Mouse (Mus musculus): ENCODE results near the gene Dlx6. TPM values are rescaled to one million over a fixed set of nuclear protein-coding genes. Genes with fewer than 3 reads are reported as not detected.

Gene Dlx6
- polyA plus RNA-seq, 1 experiment = not detected

GRCm38 (mm10) chr6:6875136-6875535, 12.0 kb downstream of the Dlx6 start:
- no peak overlapping the region for H3K4me3 ChIP-seq (replicated peaks; ENCODE audit: insufficient read depth, low read depth, low read length)
- H3K27ac ChIP-seq (ENCODE audit: insufficient read depth, low read length) = no peak overlapping the region
- TF ChIP-seq POLR2A (IDR thresholded peaks at IDR 0.05; ENCODE audit: borderline replicate concordance, insufficient read depth, low read length) = no peak
- TF ChIP-seq CTCF (IDR thresholded peaks at IDR 0.05; ENCODE audit: borderline replicate concordance, insufficient read depth, low read depth, low read length) = no peak
- H3K27me3 ChIP-seq (ENCODE audit: control insufficient read depth, insufficient read depth, low read length) = peaks cover 14% of the 10 kb centered on the region; the same call in 1 of the 2 replicates
- no peak for DNase-seq
- H3K4me1 ChIP-seq (ENCODE audit: control insufficient read depth, insufficient read depth, low read length) = no peaks in the 10 kb centered on the region
- WGBS = 2% methylated on average over 11 of the region's 11 CpGs

- DNase-seq = no peak
- no peak overlapping the region for H3K27ac ChIP-seq (ENCODE audit: insufficient read depth, low read length)
- TF ChIP-seq POLR2A (IDR thresholded peaks at IDR 0.05; ENCODE audit: borderline replicate concordance, insufficient read depth, low read length) = no peak
- TF ChIP-seq CTCF (IDR thresholded peaks at IDR 0.05; ENCODE audit: borderline replicate concordance, insufficient read depth, low read depth, low read length) = no peak
- H3K4me3 ChIP-seq (replicated peaks; ENCODE audit: insufficient read depth, low read depth, low read length) = no peak overlapping the region
- H3K4me1 ChIP-seq (ENCODE audit: control insufficient read depth, insufficient read depth, low read length) = no peaks in the 10 kb centered on the region
- peaks cover 14% of the 10 kb centered on the region; the same call in 1 of the 2 replicates for H3K27me3 ChIP-seq (ENCODE audit: control insufficient read depth, insufficient read depth, low read length)
- WGBS = 6% methylated on average over 9 of the region's 9 CpGs
These were observed 12.5 kb downstream of the Dlx6 start for GRCm38 (mm10) chr6:6875676-6876075.

- TF ChIP-seq CTCF (IDR thresholded peaks at IDR 0.05; ENCODE audit: borderline replicate concordance, insufficient read depth, low read depth, low read length) (no peak), POLR2A (IDR thresholded peaks at IDR 0.05; ENCODE audit: borderline replicate concordance, insufficient read depth, low read length) (no peak)
- no peak overlapping the region for H3K4me3 ChIP-seq (replicated peaks; ENCODE audit: insufficient read depth, low read depth, low read length)
- DNase-seq = no peak
- 13% methylated on average over 2 of the region's 2 CpGs for WGBS
- H3K27me3 ChIP-seq (ENCODE audit: control insufficient read depth, insufficient read depth, low read length) = peaks cover 16% of the 10 kb centered on the region; the same call in 1 of the 2 replicates
- no peak overlapping the region for H3K27ac ChIP-seq (ENCODE audit: insufficient read depth, low read length)
- H3K4me1 ChIP-seq (ENCODE audit: control insufficient read depth, insufficient read depth, low read length) = no peaks in the 10 kb centered on the region
These were observed 13.1 kb downstream of the Dlx6 start for GRCm38 (mm10) chr6:6876231-6876630.

GRCm38 (mm10) chr6:6876731-6877130, 13.6 kb downstream of the Dlx6 start:
- Histone ChIP-seq H3K4me1 (ENCODE audit: control insufficient read depth, insufficient read depth, low read length) (no peaks in the 10 kb centered on the region), H3K4me3 (replicated peaks; ENCODE audit: insufficient read depth, low read depth, low read length) (no peak overlapping the region), H3K27me3 (ENCODE audit: control insufficient read depth, insufficient read depth, low read length) (peaks cover 16% of the 10 kb centered on the region; the same call in 1 of the 2 replicates)

GRCm38 (mm10) chr6:6877346-6877910, 14.3 kb downstream of the Dlx6 start:
- TF ChIP-seq CTCF (IDR thresholded peaks at IDR 0.05; ENCODE audit: borderline replicate concordance, insufficient read depth, low read depth, low read length) (no peak), POLR2A (IDR thresholded peaks at IDR 0.05; ENCODE audit: borderline replicate concordance, insufficient read depth, low read length) (no peak)
- Histone ChIP-seq H3K27ac (ENCODE audit: insufficient read depth, low read length) (no peak overlapping the region), H3K27me3 (ENCODE audit: control insufficient read depth, insufficient read depth, low read length) (peaks cover 18% of the 10 kb centered on the region; the same call in 1 of the 2 replicates), H3K4me3 (replicated peaks; ENCODE audit: insufficient read depth, low read depth, low read length) (no peak overlapping the region), H3K4me1 (ENCODE audit: control insufficient read depth, insufficient read depth, low read length) (no peaks in the 10 kb centered on the region)
- 12% methylated on average over 5 of the region's 5 CpGs for WGBS
- no peak for DNase-seq

More at GRCm38 (mm10) chr6:6876731-6877130, 13.6 kb downstream of the Dlx6 start:
- no peak for DNase-seq
- TF ChIP-seq CTCF (IDR thresholded peaks at IDR 0.05; ENCODE audit: borderline replicate concordance, insufficient read depth, low read depth, low read length) (no peak), POLR2A (IDR thresholded peaks at IDR 0.05; ENCODE audit: borderline replicate concordance, insufficient read depth, low read length) (no peak)
- H3K27ac ChIP-seq (ENCODE audit: insufficient read depth, low read length) = no peak overlapping the region
- WGBS = 10% methylated on average over 7 of the region's 7 CpGs

DNA sequence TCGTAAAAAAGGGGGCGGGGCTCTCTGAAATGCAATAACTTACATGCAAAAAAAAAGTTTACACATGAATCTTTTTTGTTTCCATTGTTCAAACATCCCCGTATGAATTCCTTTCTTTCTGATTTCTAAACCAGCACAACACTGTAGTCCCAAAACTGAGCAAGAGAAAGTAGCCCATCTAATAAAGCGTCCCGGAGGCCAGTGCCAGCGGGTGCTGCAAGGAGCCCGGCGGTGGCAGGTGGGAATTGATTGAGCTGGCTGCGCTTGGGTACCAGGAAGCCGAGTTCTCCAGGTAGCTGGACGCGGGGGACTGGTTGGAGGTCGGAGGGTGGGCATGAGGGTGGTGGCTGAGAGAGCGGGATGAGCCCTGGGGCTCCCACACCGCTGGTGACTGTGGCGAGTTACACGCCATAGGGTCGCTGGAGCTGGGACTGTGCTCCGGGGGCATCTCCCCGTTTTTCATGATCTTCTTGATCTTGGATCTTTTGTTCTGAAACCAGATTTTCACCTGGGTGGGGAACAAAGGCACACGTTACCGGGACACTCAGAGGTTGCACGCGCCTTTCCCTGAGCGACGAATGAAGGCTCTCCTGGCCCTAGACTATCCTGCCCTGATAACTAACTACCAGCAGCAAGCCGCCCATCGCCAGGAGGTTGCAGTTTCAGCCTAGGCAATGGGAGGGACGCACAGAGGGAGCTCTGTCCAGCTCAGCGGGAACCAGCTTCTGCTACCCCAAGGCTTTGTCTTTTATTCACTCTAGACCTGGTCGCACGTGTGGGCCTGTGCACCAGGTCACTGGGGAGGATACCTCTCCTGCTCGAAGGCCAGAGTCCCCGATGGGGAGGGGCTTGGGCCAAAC, 15.1 kb downstream of the Dlx6 start:
- 5% methylated on average over 34 of the region's 34 CpGs for WGBS
- H3K4me3 ChIP-seq (replicated peaks; ENCODE audit: insufficient read depth, low read depth, low read length) = no peak overlapping the region
- H3K27ac ChIP-seq (ENCODE audit: insufficient read depth, low read length) = no peak overlapping the region
- DNase-seq = no peak
- H3K27me3 ChIP-seq (ENCODE audit: control insufficient read depth, insufficient read depth, low read length) = peaks cover 18% of the 10 kb centered on the region; the same call in 1 of the 2 replicates
- TF ChIP-seq POLR2A (IDR thresholded peaks at IDR 0.05; ENCODE audit: borderline replicate concordance, insufficient read depth, low read length) (no peak), CTCF (IDR thresholded peaks at IDR 0.05; ENCODE audit: borderline replicate concordance, insufficient read depth, low read depth, low read length) (no peak)
- no peaks in the 10 kb centered on the region for H3K4me1 ChIP-seq (ENCODE audit: control insufficient read depth, insufficient read depth, low read length)

DNA sequence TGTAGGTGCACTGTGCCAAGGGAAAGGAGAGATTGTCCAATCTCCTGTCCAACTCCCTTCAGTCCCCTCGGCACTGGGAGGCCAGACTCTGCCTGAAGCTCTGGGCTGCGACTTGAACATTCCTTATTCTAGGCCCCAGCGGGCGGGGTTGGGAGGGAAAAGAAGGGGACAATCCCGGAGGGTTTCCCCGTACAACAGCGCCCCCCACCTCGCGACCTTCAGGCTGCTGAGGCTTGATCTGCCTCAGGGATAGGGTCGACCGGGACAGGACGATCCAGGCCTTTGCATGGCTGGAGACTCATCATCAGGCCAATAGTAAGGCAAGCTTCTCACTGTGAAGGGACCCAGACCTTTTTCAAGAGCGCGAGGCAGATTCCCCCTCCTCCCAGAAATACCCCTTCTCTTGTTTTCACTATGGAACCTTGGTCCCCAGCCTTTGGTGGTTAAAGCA, 15.7 kb downstream of the Dlx6 start:
- TF ChIP-seq CTCF (IDR thresholded peaks at IDR 0.05; ENCODE audit: borderline replicate concordance, insufficient read depth, low read depth, low read length) (no peak), POLR2A (IDR thresholded peaks at IDR 0.05; ENCODE audit: borderline replicate concordance, insufficient read depth, low read length) (no peak)
- peaks cover 15% of the 10 kb centered on the region; the same call in 1 of the 2 replicates for H3K27me3 ChIP-seq (ENCODE audit: control insufficient read depth, insufficient read depth, low read length)
- no peaks in the 10 kb centered on the region for H3K4me1 ChIP-seq (ENCODE audit: control insufficient read depth, insufficient read depth, low read length)
- H3K27ac ChIP-seq (ENCODE audit: insufficient read depth, low read length) = no peak overlapping the region
- 0% methylated on average over 14 of the region's 14 CpGs for WGBS
- DNase-seq = no peak
- H3K4me3 ChIP-seq (replicated peaks; ENCODE audit: insufficient read depth, low read depth, low read length) = no peak overlapping the region

All from cerebellum, adult 2 months (tissue).